Mouse (Mus musculus) small intestine, adult 2 months (tissue): Measurements from ENCODE around the gene Tmco4.

ENCODE experiments used
- CTCF ChIP-seq: fragments of 200-500 bp; IDR thresholded peaks from 2 replicates; pipeline ENCODE4 v1.5.1; 2012; ENCODE audit warnings: low read depth, mild to moderate bottlenecking, control low read depth, inconsistent platforms, low read length, moderate library complexity, mixed read lengths; ENCODE audit not compliant: insufficient replicate concordance, insufficient read length; ENCODE audit errors: extremely low read depth
- POLR2A ChIP-seq: fragments of 200-500 bp; IDR thresholded peaks from 2 replicates; pipeline ENCODE4 v1.6.1; 2012; ENCODE audit warnings: low read depth, mild to moderate bottlenecking, control low read depth, inconsistent platforms, low read length, moderate library complexity

GRCm38 (mm10) chr4:139030675-139031074 lies 58.0 kb downstream of the Tmco4 start:
- TF ChIP-seq CTCF (no peak), POLR2A (no peak)
